In genomic region chr2:163420366-163420886, GRCm38 (mm10) we compare ENCODE assay signal across 8 mouse cellular contexts. TPM values are rescaled to one million over a fixed set of nuclear protein-coding genes. Genes with fewer than 3 reads are reported as not detected.
DNase-seq lines count a peak whose midpoint lies in the region; ATAC-seq and TF ChIP-seq lines count a peak whose summit lies in the region.

No protein-coding gene starts in this region.

- 17% methylated on average over 10 of the region's 10 CpGs for WGBS in kidney, adult 2 months
- WGBS in forebrain, embryonic 16.5 days: 31% methylated on average over 10 of the region's 10 CpGs
- WGBS in lung, embryonic 16.5 days: 17% methylated on average over 10 of the region's 10 CpGs

- H3K27ac ChIP-seq in kidney, adult 2 months (ENCODE audit: insufficient read depth, low read depth, low read length): no peak overlapping the region
- no peak overlapping the region for H3K27ac ChIP-seq in forebrain, embryonic 16.5 days (ENCODE audit: low read length)
- no peak overlapping the region for H3K27ac ChIP-seq in lung, embryonic 16.5 days (ENCODE audit: low read length)

- peaks cover 22% of the 10 kb centered on the region for H3K4me1 ChIP-seq in kidney, adult 2 months (ENCODE audit: control insufficient read depth, insufficient read depth, low read length)
- H3K4me1 ChIP-seq in G1E (ENCODE audit: insufficient read depth, low read depth, low read length): peaks cover 28% of the 10 kb centered on the region
- peaks cover 28% of the 10 kb centered on the region for H3K4me1 ChIP-seq in forebrain, embryonic 16.5 days (replicated peaks; ENCODE audit: control insufficient read depth, insufficient read depth, low read length)
- peaks cover 18% of the 10 kb centered on the region for H3K4me1 ChIP-seq in lung, embryonic 16.5 days (replicated peaks; ENCODE audit: control insufficient read depth, insufficient read depth, low read length)

- no peaks in the 10 kb centered on the region for H3K9me3 ChIP-seq in G1E (replicated peaks)
- no peaks in the 10 kb centered on the region for H3K9me3 ChIP-seq in forebrain, embryonic 16.5 days (ENCODE audit: control insufficient read depth, low read length)
- H3K9me3 ChIP-seq in lung, embryonic 16.5 days (ENCODE audit: control insufficient read depth, low read length): no peaks in the 10 kb centered on the region

- H3K4me3 ChIP-seq in kidney, adult 2 months (ENCODE audit: insufficient read depth, low read depth, low read length): peak overlapping the region; percentile 72
- peak overlapping the region; percentile 97 for H3K4me3 ChIP-seq in G1E (ENCODE audit: low read depth, low read length)
- peak overlapping the region; percentile 94 for H3K4me3 ChIP-seq in forebrain, embryonic 16.5 days (replicated peaks; ENCODE audit: low read length)
- peak overlapping the region; percentile 97 for H3K4me3 ChIP-seq in lung, embryonic 16.5 days (ENCODE audit: low read length)

- no peaks in the 10 kb centered on the region for H3K27me3 ChIP-seq in kidney, adult 2 months (replicated peaks; ENCODE audit: control insufficient read depth, insufficient read depth, low read length)
- H3K27me3 ChIP-seq in G1E (ENCODE audit: insufficient read depth, low read length): no peaks in the 10 kb centered on the region
- no peaks in the 10 kb centered on the region for H3K27me3 ChIP-seq in forebrain, embryonic 16.5 days (replicated peaks; ENCODE audit: control insufficient read depth, insufficient read depth, low read length)
- H3K27me3 ChIP-seq in lung, embryonic 16.5 days (ENCODE audit: control insufficient read depth, insufficient read depth, low read depth, low read length): no peaks in the 10 kb centered on the region

- ATAC-seq in G1E (ENCODE audit: extremely low read depth, insufficient number of reproducible peaks, low FRiP score, poor library complexity, severe bottlenecking): no peak
- no peak for ATAC-seq in forebrain, embryonic 16.5 days
- no peak for ATAC-seq in lung, embryonic 16.5 days (ENCODE audit: low read depth)

- TF ChIP-seq POLR2A in kidney, adult 2 months (IDR thresholded peaks at IDR 0.05; ENCODE audit: low read depth, low read length): no peak

- peak overlapping the region; percentile 79 for H3K9ac ChIP-seq in forebrain, embryonic 16.5 days (replicated peaks; ENCODE audit: low read depth, low read length)
- peak overlapping the region; percentile 78 for H3K9ac ChIP-seq in lung, embryonic 16.5 days (ENCODE audit: low read length)

- no peak for DNase-seq in kidney, adult 2 months
- DNase-seq in kidney, postnatal 36 days: no peak
- peak; percentile 9 for DNase-seq in G1E (ENCODE audit: low spot score)
- no peak for DNase-seq in adrenal gland, postnatal 36 days
- no peak for DNase-seq in urinary bladder, postnatal 14 days (ENCODE audit: low spot score)
- no peak for DNase-seq in right cerebral cortex, postnatal 14 days

- no peak for TF ChIP-seq CTCF in kidney, adult 2 months (conservative IDR thresholded peaks at IDR 0.05; ENCODE audit: insufficient read depth, insufficient read length, low read depth, low read length)
- no peak for TF ChIP-seq CTCF in G1E (IDR thresholded peaks at IDR 0.05; ENCODE audit: low read depth, low read length)

- peak overlapping the region; percentile 82 for H3K4me2 ChIP-seq in forebrain, embryonic 16.5 days (ENCODE audit: low read length)
- peak overlapping the region; percentile 75 for H3K4me2 ChIP-seq in lung, embryonic 16.5 days (ENCODE audit: low read depth, low read length)

- H3K36me3 ChIP-seq in kidney, adult 2 months (ENCODE audit: control insufficient read depth, insufficient read depth, low read length): no peaks in the 10 kb centered on the region
- peaks cover 39% of the 10 kb centered on the region for H3K36me3 ChIP-seq in G1E (replicated peaks)
- no peaks in the 10 kb centered on the region; the same call in 1 of the 2 replicates for H3K36me3 ChIP-seq in forebrain, embryonic 16.5 days (ENCODE audit: control insufficient read depth, insufficient read depth)
- no peaks in the 10 kb centered on the region for H3K36me3 ChIP-seq in lung, embryonic 16.5 days (ENCODE audit: control insufficient read depth, insufficient read depth, low read length)

RNA-seq across cellular contexts. Expression of gene Oser1, which starts 4.1 kb away (rescaled TPM):
- polyA plus RNA-seq in kidney, adult 2 months (2012; rRNA removed): 11.5 and 13.9 TPM in 2 replicates
- total RNA-seq in G1E (2014; fragmentation: Nextera tagmentation): 42.0 and 42.5 TPM in 2 replicates
- 84.2 and 89.8 TPM in 2 replicates for total RNA-seq in G1E (2017)
- polyA plus RNA-seq in G1E (2012): 14.0 TPM in 2 replicates
- 77.3 and 77.4 TPM in 2 replicates for polyA plus RNA-seq in forebrain, embryonic 16.5 days (2015; fragmentation: Nextera tagmentation; extraction: Ambion mirVana)
- polyA plus RNA-seq in lung, embryonic 16.5 days (2015; fragmentation: Nextera tagmentation; extraction: Ambion mirVana): 83.2 and 89.9 TPM in 2 replicates
- 10 to 100 TPM; 37.2 to 43.4 TPM for total RNA-seq in adrenal gland, postnatal 36 days (2021)

RNA-seq across cellular contexts. Expression of gene Gdap1l1, which starts 17.9 kb away (rescaled TPM):
- polyA plus RNA-seq in kidney, adult 2 months (2012; rRNA removed): 0.31 and 0.38 TPM in 2 replicates
- not detected in 2 replicates for total RNA-seq in G1E (2014; fragmentation: Nextera tagmentation)
- 0.16 TPM in 1 of 2 replicates, not detected in the other for total RNA-seq in G1E (2017)
- polyA plus RNA-seq in G1E (2012): not detected in 2 replicates
- 103 and 124 TPM in 2 replicates for polyA plus RNA-seq in forebrain, embryonic 16.5 days (2015; fragmentation: Nextera tagmentation; extraction: Ambion mirVana)
- 0.89 and 0.92 TPM in 2 replicates for polyA plus RNA-seq in lung, embryonic 16.5 days (2015; fragmentation: Nextera tagmentation; extraction: Ambion mirVana)
- 1 to 10 TPM; 2.8 to 3.1 TPM for total RNA-seq in adrenal gland, postnatal 36 days (2021)

RNA-seq across cellular contexts. Expression of gene Jph2, which starts 22.6 kb away (rescaled TPM):
- 3.1 and 3.8 TPM in 2 replicates for polyA plus RNA-seq in kidney, adult 2 months (2012; rRNA removed)
- total RNA-seq in G1E (2014; fragmentation: Nextera tagmentation) (not detected in 2 replicates), G1E (2017) (0.05 TPM in 1 of 2 replicates, not detected in the other)
- not detected in 2 replicates for polyA plus RNA-seq in G1E (2012)
- polyA plus RNA-seq in forebrain, embryonic 16.5 days (2015; fragmentation: Nextera tagmentation; extraction: Ambion mirVana): 0.20 and 0.28 TPM in 2 replicates
- polyA plus RNA-seq in lung, embryonic 16.5 days (2015; fragmentation: Nextera tagmentation; extraction: Ambion mirVana): 4.4 and 4.8 TPM in 2 replicates
- 1 to 10 TPM; 3.4 to 5.3 TPM for total RNA-seq in adrenal gland, postnatal 36 days (2021)

RNA-seq across cellular contexts. Expression of gene Fitm2, which starts 52.0 kb away (rescaled TPM):
- 19.9 and 21.9 TPM in 2 replicates for polyA plus RNA-seq in kidney, adult 2 months (2012; rRNA removed)
- total RNA-seq in G1E (2014; fragmentation: Nextera tagmentation): 4.6 and 4.8 TPM in 2 replicates
- total RNA-seq in G1E (2017): 5.9 and 6.8 TPM in 2 replicates
- polyA plus RNA-seq in G1E (2012): 3.8 and 4.0 TPM in 2 replicates
- polyA plus RNA-seq in forebrain, embryonic 16.5 days (2015; fragmentation: Nextera tagmentation; extraction: Ambion mirVana): 13.0 and 15.4 TPM in 2 replicates
- 9.5 and 9.9 TPM in 2 replicates for polyA plus RNA-seq in lung, embryonic 16.5 days (2015; fragmentation: Nextera tagmentation; extraction: Ambion mirVana)
- total RNA-seq in adrenal gland, postnatal 36 days (2021): 10 to 100 TPM; 83.6 to 87.8 TPM

Comparison
In these comparisons a context has a peak if more than half of its experiments do, and no peak if none do; other contexts are left out.
1. RNA of gene Gdap1l1, which starts 17.9 kb away (polyA plus RNA-seq): 103 to 124 TPM in forebrain, embryonic 16.5 days; 0.89 to 0.92 TPM in lung, embryonic 16.5 days, 0.31 to 0.38 TPM in kidney, adult 2 months and not detected in G1E; every median in the first group is over 10 times any median in the second.
2. Peak in every context shown above with its lines, with median percentiles within 50 percentile points of each other: H3K4me3 ChIP-seq.